Mouse (Mus musculus) limb, embryonic 13.5 days (tissue): ENCODE measurements at regions not wholly inside any gene's neighbourhood (a gene's known extent, or its start where the extent isn't known, plus 50 kb on each side); places are given as distances from the start of the nearest gene placed in this dataset.

Experiments
- ATAC-seq: fragments of 200-750 bp; cut with Nextera tagmentation; 2 replicates; pipeline ENCODE4 v1.8.0; 2017; ENCODE audit warnings: low read depth, moderate number of reproducible peaks, moderate TSS enrichment; ENCODE audit not compliant: low FRiP score
- H3K27ac ChIP-seq: fragments of 300-500 bp; sonication (generic); 2 replicates; pipeline ENCODE4 v1.5.1; 2015; ENCODE audit warnings: inconsistent platforms, mild to moderate bottlenecking, moderate library complexity
- H3K27me3 ChIP-seq: fragments of 300-500 bp; sonication (generic); 2 replicates; pipeline ENCODE4 v1.6.1; 2015; ENCODE audit warnings: mild to moderate bottlenecking, inconsistent platforms
- H3K36me3 ChIP-seq: fragments of 300-500 bp; sonication (generic); 2 replicates; pipeline ENCODE4 v1.6.1; 2015; ENCODE audit warnings: inconsistent platforms, mild to moderate bottlenecking, moderate library complexity
- H3K4me1 ChIP-seq: fragments of 300-500 bp; sonication (generic); 2 replicates; pipeline ENCODE4 v1.6.1; 2015; ENCODE audit warnings: inconsistent platforms
- H3K4me2 ChIP-seq: fragments of 300-500 bp; sonication (generic); replicated peaks from 2 replicates; pipeline ENCODE4 v1.6.1; 2015; ENCODE audit warnings: inconsistent platforms, mild to moderate bottlenecking, moderate library complexity
- H3K4me3 ChIP-seq: fragments of 300-500 bp; sonication (generic); 2 replicates; pipeline ENCODE4 v1.5.1; 2015; ENCODE audit warnings: moderate library complexity, mild to moderate bottlenecking, inconsistent platforms
- H3K9ac ChIP-seq: fragments of 300-500 bp; sonication (generic); 2 replicates; pipeline ENCODE4 v1.6.1; 2015; ENCODE audit warnings: mild to moderate bottlenecking, inconsistent platforms
- H3K9me3 ChIP-seq: fragments of 300-500 bp; sonication (generic); 2 replicates; pipeline ENCODE4 v1.6.1; 2016; ENCODE audit warnings: inconsistent platforms
- WGBS: fragments of 180-500 bp; shearing (Covaris S2); methylation state at CpG from one replicate; pipeline ENCODE4 v1.1.7; 2015; 5-methylcytosine and 5-hydroxymethylcytosine counted together

DNA sequence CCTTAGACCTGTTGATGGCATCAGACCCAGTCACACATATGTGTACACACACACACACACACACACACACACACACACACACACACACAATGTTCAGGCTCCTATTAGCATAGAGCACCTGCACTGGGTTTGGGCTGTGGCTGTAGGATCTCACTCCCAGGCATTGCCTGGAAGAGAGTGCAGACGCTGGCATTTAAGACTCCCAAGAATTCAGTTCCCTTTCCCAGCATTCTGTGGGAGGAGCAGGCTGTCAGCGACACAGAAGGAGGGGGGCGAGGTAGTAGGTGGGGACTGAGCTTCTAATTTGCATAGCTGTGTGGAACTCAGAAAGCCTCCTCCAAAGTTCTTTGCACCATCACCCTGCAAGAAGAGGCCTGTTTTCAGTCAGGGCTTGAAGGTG lies 374.2 kb upstream of the Fam49b start:
- H3K27ac ChIP-seq = no peak overlapping the region
- WGBS = 2% methylated on average over 3 of the region's 3 CpGs
- H3K4me2 ChIP-seq = no peak overlapping the region
- H3K4me1 ChIP-seq = 0 out of 2 replicates have a peak, but pooled peaks cover 3% of the 10 kb centered on the region
- no peaks in the 10 kb centered on the region for H3K36me3 ChIP-seq
- no peaks in the 10 kb centered on the region for H3K9me3 ChIP-seq
- ATAC-seq = peak; percentile 54; the same call in 1 of the 2 replicates
- H3K4me3 ChIP-seq = no peak overlapping the region
- H3K9ac ChIP-seq = no peak overlapping the region
- H3K27me3 ChIP-seq = no peaks in the 10 kb centered on the region

DNA sequence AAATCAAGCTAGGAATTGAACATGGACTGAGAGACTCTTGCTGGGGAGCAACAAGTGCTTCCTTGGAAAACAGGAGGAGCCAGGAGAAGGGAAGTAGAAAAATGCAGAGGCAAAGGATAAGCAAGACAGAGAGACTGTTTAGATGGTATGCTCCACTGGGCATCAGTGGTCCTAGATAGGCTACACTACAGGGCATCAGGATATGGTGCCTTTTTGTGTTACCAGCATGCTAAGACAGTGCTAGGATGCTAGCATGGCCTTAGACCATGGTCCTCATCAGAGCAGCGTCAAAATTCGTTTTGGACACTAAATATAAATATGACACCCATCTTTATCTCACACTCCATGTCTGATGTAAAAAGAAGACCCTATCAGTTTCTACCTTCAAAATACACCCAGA lies 374.6 kb upstream of the Fam49b start:
- WGBS = 91% methylated on average over 2 of the region's 2 CpGs
- Histone ChIP-seq H3K27me3 (no peaks in the 10 kb centered on the region), H3K36me3 (no peaks in the 10 kb centered on the region)

DNA sequence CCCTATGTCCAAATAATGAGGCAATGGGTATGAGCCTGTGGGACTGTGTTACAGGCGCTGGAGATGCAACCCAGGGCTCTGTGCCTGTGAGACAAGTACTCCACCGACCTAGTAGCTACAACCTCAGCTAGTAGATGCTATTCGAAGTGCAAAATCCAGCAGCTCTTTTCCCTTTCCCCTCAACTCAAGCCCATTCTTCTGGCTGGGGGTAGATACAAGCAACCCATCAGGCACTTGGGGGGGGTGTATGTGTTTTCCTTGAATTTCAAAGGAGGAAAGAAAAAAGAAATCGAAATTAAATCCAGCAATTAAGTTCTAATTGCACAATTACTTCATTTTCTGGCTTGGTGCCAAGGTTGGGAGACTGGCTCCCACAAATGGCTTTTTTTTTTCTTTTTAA lies 372.4 kb upstream of the Gm21798 start:
- no peak overlapping the region for H3K27ac ChIP-seq
- no peaks in the 10 kb centered on the region for H3K9me3 ChIP-seq
- H3K9ac ChIP-seq = no peak overlapping the region
- WGBS = 62% methylated on average over 4 of the region's 4 CpGs
- H3K4me3 ChIP-seq = no peak overlapping the region
- H3K36me3 ChIP-seq = no peaks in the 10 kb centered on the region
- no peaks in the 10 kb centered on the region for H3K27me3 ChIP-seq
- no peak for ATAC-seq
- no peaks in the 10 kb centered on the region for H3K4me1 ChIP-seq
- H3K4me2 ChIP-seq = no peak overlapping the region

More for the DNA sequence above, 374.6 kb upstream of the Fam49b start:
- H3K4me3 ChIP-seq = no peak overlapping the region
- no peak overlapping the region for H3K9ac ChIP-seq
- no peak overlapping the region for H3K27ac ChIP-seq
- 0 out of 2 replicates have a peak, but pooled peaks cover 3% of the 10 kb centered on the region for H3K4me1 ChIP-seq
- H3K4me2 ChIP-seq = no peak overlapping the region
- H3K9me3 ChIP-seq = no peaks in the 10 kb centered on the region
- no peak for ATAC-seq

DNA sequence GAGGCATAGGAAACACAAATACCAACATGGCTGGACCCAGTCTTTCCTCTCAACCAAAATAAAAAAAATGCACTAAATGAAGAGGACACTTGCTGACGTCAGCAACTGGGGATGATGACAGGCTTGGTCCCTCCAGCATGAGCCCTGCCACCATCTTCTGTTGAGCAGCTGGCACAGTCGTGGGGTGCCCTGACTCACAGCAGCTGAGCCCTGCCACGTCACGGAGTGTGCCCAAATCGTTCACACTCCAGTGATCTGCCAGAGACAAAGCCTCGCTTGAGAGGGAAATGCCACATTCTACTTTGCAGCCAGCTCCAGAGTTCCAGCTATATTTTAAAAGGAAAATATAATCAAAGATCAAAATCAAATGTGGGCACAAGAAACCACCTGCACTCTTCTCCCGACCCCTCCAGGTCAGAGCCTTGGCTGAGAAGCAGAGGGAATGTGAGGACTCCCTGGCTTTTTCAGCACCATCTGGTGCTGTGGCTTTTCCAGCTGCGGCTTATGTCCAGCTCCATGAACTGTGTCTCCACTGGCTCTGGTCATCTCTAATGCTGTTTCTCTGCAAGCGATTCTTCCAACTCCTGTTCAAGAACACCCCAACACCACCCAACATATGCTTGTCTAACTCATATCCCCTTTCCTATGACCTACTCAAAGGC lies 371.0 kb upstream of the Gm21798 start:
- H3K4me3 ChIP-seq = no peak overlapping the region
- H3K4me1 ChIP-seq = no peaks in the 10 kb centered on the region
- WGBS = 82% methylated on average over 9 of the region's 9 CpGs
- no peak for ATAC-seq
- no peak overlapping the region for H3K9ac ChIP-seq
- H3K27me3 ChIP-seq = no peaks in the 10 kb centered on the region
- no peaks in the 10 kb centered on the region for H3K36me3 ChIP-seq
- no peak overlapping the region for H3K27ac ChIP-seq
- H3K4me2 ChIP-seq = no peak overlapping the region
- no peaks in the 10 kb centered on the region for H3K9me3 ChIP-seq

DNA sequence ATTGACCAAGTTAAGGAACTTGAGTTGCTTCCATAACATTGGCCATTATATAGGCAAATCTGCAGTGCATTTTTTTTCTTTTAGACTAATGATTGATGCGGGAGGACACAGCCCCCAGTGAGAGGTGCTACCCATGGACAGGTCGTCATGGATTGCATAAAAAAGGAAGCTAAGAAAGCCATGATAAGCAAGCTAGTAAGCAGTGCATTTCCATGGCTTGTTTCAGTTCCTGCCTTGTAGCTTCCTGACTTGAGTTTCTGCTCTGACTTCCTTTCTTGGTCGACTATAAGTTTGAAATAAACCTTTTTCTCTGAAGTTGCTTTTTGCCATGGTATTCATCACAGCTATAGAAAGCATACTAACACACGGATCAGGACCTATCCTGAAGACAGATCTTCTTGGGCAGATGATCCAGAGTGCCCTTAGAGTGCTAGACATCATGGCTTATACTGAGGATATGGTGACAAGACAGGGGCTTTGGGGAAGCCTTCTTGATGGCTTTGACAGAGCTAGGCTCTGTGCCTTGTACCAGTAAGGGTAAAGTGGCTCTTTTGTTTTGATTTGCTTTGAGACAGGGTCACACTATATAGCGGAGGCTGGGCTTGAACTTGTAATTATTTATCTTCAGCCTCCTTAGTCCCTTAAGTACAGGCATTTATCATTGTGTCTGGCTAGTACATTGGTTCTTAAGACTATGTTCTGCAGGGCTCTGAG lies 370.1 kb upstream of the Gm21798 start:
- 69% methylated on average over 5 of the region's 5 CpGs for WGBS
- Histone ChIP-seq H3K27me3 (no peaks in the 10 kb centered on the region), H3K9ac (no peak overlapping the region), H3K4me3 (no peak overlapping the region), H3K36me3 (no peaks in the 10 kb centered on the region), H3K4me1 (no peaks in the 10 kb centered on the region), H3K9me3 (no peaks in the 10 kb centered on the region), H3K4me2 (no peak overlapping the region), H3K27ac (no peak overlapping the region)
- ATAC-seq = no peak

DNA sequence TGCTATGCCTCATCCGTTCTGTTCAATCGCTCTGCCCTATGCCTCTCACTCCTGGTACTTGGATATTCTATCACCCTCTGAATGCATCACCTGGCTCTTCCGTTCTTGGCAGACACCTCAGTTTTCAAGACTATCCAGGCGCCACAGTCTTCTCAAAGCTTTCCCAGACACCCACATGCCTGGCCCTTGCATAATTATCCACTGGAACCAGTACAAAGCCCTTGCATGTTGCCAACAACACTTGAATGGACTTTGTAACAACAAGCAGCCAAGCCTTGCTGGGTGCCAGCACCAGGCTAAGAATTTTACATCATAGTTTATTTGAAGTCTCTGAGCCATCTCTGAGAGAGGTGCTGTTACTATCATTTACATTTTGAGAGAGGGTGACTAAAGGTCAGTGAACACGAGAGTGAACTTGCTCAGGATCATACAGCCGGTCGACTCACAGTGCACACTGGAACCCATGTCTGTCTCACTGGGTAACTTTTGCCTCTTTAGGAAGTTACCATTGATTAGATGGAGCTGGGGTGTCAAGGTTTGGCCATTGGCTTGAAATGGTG lies 368.8 kb upstream of the Gm21798 start:
- Histone ChIP-seq H3K9ac (no peak overlapping the region), H3K27ac (no peak overlapping the region), H3K9me3 (no peaks in the 10 kb centered on the region), H3K4me2 (no peak overlapping the region), H3K4me1 (no peaks in the 10 kb centered on the region), H3K36me3 (no peaks in the 10 kb centered on the region), H3K27me3 (no peaks in the 10 kb centered on the region), H3K4me3 (no peak overlapping the region)
- 92% methylated on average over 7 of the region's 7 CpGs for WGBS
- ATAC-seq = no peak

DNA sequence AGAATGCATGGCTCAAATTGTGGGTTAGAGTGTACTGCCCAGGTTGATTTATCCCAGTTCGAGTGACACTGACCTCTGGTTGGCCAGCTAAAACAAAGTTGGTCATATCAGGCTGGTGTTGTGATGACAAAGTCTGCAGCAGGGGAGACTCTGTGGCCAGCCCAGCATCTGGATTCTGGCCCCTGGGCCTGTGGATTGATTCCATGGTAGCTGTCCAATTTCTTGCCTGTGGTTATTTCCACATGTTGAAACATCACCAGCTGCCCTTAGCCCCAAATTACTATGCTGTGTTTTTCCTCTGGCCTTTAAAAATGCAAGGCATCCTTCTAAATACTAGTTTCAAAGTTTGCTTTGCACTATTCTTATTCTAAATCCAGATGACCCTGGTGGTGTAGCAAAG lies 346.8 kb upstream of the Gm21798 start:
- Histone ChIP-seq H3K9ac (no peak overlapping the region), H3K27ac (no peak overlapping the region), H3K4me3 (no peak overlapping the region), H3K4me2 (no peak overlapping the region), H3K27me3 (no peaks in the 10 kb centered on the region), H3K9me3 (no peaks in the 10 kb centered on the region), H3K36me3 (no peaks in the 10 kb centered on the region), H3K4me1 (no peaks in the 10 kb centered on the region)
- ATAC-seq = no peak
- WGBS = 73% methylated on average over 1 of the region's 1 CpGs

DNA sequence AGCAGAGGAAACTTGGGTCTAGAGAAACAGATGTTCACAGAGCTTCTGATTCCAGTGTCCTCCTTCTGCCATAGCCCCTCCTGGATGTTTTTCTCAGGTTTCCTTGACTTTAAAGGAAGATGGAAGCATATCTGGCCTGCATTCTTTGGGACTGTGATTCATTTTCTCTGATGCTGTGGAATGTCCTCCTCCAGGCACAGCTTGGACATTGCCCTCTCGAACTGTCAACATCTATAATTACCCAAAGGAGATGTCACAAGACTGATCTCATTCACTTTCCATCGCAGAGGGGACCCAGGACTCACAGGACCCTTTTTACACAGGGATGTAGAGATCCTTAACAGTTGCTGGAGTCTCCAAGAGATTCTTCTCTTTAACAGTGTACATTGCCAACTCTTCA lies 345.9 kb upstream of the Gm21798 start:
- no peaks in the 10 kb centered on the region for H3K27me3 ChIP-seq
- no peaks in the 10 kb centered on the region for H3K36me3 ChIP-seq
- no peak overlapping the region for H3K9ac ChIP-seq
- H3K4me1 ChIP-seq = no peaks in the 10 kb centered on the region
- H3K4me2 ChIP-seq = no peak overlapping the region
- H3K4me3 ChIP-seq = no peak overlapping the region
- no peak for ATAC-seq
- 67% methylated on average over 2 of the region's 2 CpGs for WGBS
- H3K27ac ChIP-seq = no peak overlapping the region
- no peaks in the 10 kb centered on the region for H3K9me3 ChIP-seq

DNA sequence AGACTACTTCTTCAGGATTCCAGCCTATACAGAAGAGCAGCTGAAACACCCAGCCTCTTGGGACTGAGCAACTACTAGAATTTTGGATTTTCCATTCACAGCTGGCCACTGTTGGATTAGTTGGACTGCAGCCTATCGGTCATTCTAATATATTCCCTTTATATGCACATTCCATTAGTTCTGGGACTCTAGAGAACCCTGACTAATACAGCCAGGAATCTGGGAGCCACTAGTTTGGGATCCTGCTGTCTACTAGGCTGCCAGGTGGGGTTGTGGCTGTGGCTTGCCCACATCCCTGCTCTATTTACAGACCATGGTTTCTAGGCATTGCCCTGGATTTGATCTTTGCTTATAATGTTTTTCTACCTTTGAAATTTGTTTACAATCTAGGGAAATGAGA lies 343.3 kb upstream of the Gm21798 start:
- 73% methylated on average over 1 of the region's 1 CpGs for WGBS

DNA sequence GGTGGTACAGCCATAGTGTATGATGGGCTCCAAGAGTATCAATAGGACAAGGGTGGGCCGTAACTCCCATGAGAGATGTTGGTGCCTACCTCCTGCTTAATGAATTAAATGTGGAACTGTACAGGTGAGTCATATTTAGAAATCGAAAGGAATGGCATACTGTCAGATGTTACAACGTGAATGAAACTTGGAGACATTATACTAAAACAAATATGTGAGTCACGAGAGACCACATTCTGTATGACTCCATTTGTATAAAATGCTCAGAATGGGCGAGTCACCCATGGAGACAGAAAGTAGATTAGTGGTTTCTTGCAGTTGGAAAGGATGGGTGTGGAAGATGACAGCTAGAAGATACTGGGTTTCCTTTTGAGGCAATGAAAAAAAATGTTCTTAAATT lies 340.4 kb upstream of the Gm21798 start:
- H3K27me3 ChIP-seq = no peaks in the 10 kb centered on the region
- no peak for ATAC-seq
- H3K9ac ChIP-seq = no peak overlapping the region
- no peaks in the 10 kb centered on the region for H3K4me1 ChIP-seq
- WGBS = 88% methylated on average over 5 of the region's 5 CpGs
- H3K27ac ChIP-seq = no peak overlapping the region
- no peaks in the 10 kb centered on the region for H3K36me3 ChIP-seq
- H3K4me3 ChIP-seq = no peak overlapping the region
- H3K9me3 ChIP-seq = no peaks in the 10 kb centered on the region
- H3K4me2 ChIP-seq = no peak overlapping the region

More for the DNA sequence above, 343.3 kb upstream of the Gm21798 start:
- Histone ChIP-seq H3K4me3 (no peak overlapping the region), H3K9me3 (no peaks in the 10 kb centered on the region), H3K4me1 (no peaks in the 10 kb centered on the region), H3K9ac (no peak overlapping the region), H3K27me3 (no peaks in the 10 kb centered on the region), H3K36me3 (no peaks in the 10 kb centered on the region), H3K4me2 (no peak overlapping the region), H3K27ac (no peak overlapping the region)
- ATAC-seq = no peak

DNA sequence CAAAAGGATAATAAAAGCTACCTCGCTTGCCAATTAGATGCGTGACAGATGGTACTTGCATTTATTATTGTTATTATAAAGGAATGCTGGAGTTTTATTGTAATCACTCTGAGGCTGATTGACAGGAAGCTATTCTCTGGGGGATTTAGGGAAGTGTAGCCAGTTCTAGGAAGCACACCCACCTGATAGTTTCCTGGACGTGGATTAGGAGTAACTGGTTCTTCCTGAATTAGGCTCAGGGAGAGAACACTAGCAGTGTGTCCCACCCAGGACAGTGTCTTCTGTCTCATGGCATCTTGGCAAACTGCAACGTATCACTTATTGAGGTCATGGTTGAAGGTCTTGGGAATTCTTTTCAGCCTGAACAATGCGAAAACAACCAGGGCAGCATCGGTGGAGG lies 336.9 kb upstream of the Gm21798 start:
- Histone ChIP-seq H3K27ac (no peak overlapping the region), H3K9me3 (no peaks in the 10 kb centered on the region), H3K27me3 (no peaks in the 10 kb centered on the region), H3K4me1 (no peaks in the 10 kb centered on the region), H3K36me3 (no peaks in the 10 kb centered on the region), H3K4me3 (no peak overlapping the region), H3K9ac (no peak overlapping the region), H3K4me2 (no peak overlapping the region)
- no peak for ATAC-seq
- WGBS = 63% methylated on average over 6 of the region's 6 CpGs

DNA sequence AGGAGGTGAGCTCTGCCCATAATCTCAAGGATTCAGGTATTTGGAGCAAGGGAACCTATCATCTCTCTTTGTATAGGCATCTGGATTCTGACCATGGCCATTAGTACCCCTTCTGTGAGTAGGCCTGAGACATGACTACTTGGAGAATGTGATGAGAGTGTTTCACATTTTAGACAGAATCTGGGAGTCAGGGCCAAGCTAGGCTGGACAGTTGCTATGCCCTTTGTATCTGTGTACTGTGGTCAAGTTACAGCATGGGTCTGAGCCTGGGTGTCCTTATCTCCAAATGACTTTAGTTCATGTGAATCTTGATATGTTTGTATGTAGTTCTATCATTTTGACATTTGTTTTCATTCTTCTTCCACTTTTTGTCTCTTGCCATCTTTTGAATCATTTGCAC lies 336.3 kb upstream of the Gm21798 start:
- ATAC-seq = no peak
- Histone ChIP-seq H3K9me3 (no peaks in the 10 kb centered on the region), H3K4me2 (no peak overlapping the region), H3K36me3 (no peaks in the 10 kb centered on the region), H3K9ac (no peak overlapping the region), H3K27me3 (no peaks in the 10 kb centered on the region), H3K4me1 (no peaks in the 10 kb centered on the region), H3K4me3 (no peak overlapping the region), H3K27ac (no peak overlapping the region)

DNA sequence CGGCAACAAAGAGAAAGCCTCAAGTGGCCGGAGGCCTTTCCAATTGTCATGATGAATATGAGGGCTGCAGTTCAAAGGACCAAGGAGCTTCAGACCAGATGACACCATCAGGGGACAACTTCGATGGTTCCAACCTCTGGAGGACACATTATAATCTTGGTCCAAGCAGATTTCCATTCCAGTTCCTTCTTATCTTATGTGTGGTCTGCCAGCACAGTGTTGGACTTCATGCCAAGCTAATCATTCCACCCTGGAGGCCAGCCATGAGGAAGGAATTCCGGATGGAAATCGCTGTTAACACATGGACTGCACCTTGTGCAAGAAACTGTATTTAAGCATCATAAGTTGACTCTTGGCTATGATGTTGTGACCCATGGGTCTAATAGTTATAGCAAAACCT lies 334.5 kb upstream of the Gm21798 start:
- no peak overlapping the region for H3K9ac ChIP-seq

More for the DNA sequence above, 334.5 kb upstream of the Gm21798 start:
- Histone ChIP-seq H3K9me3 (no peaks in the 10 kb centered on the region), H3K27me3 (no peaks in the 10 kb centered on the region), H3K27ac (no peak overlapping the region), H3K4me1 (no peaks in the 10 kb centered on the region), H3K4me3 (no peak overlapping the region), H3K36me3 (no peaks in the 10 kb centered on the region), H3K4me2 (no peak overlapping the region)
- ATAC-seq = no peak
- 87% methylated on average over 5 of the region's 5 CpGs for WGBS
